Mouse (Mus musculus) heart, postnatal 0 days (tissue): ENCODE measurements around the gene Dera.

Experiments
- CTCF ChIP-seq: IDR thresholded peaks from 2 replicates; pipeline ENCODE4 v1.5.1; 2016; ENCODE audit warnings: antibody characterized with exemption, control low read depth, low read depth
- EP300 ChIP-seq: IDR thresholded peaks from 2 replicates; pipeline ENCODE4 v1.6.1; 2016; ENCODE audit warnings: antibody characterized with exemption, low read depth

DNA sequence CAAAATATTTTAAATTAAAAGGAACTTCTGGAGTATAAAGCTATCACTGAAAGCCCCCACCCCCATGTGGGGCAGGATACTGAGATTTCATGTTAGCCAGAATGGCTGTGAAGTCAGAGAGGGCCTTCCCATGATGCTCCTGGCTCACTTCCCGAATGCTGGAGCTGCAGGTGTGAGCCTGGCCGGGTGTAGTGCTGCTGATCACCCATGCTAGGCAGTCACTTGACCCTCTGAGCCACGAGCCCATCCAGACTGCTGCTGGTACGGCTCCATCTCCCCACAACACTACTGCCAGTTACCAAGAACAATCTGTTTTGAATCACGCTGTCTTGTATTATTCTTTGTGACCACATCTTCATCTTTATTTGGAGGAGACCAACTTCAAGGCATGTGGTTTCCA, 68.2 kb downstream of the Dera start:
- TF ChIP-seq CTCF: no peak
- TF ChIP-seq EP300: no peak
